Mouse (Mus musculus) naive thymus-derived CD4-positive, alpha-beta T cell, adult 2 months (primary cell): ENCODE data around the gene Inka2.
"Not testable (repeated sequence)": the region's sequence is repeated elsewhere in the genome, so short reads cannot be mapped to it uniquely, and the experiment has no call there.

Source experiments
- DNase-seq: peaks from one replicate; pipeline ENCODE4 v3.0.0-alpha.2; 2011; ENCODE audit warnings: low read depth

Inka2 gene

GRCm38 (mm10) chr3:105696387-105697147 lies 7.8 kb upstream of the Inka2 start:
- no peak for DNase-seq

DNA sequence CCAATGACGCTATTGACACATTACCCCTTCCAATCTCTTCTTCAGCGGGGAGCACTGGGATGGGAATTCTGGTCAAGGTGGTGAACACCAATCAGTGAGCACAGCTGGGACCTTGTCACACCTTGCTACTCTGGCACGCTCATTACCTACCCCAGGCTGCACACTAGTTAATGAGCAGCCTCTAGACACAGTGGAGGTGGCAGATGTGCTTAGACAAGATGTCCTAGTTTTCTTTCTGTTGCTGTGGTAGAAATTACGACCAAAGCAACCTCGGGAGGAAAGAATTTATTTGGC lies 7.3 kb upstream of the Inka2 start:
- DNase-seq: no peak

- DNase-seq: no peak
These were observed 6.1 kb upstream of the Inka2 start for GRCm38 (mm10) chr3:105698311-105698710.

DNA sequence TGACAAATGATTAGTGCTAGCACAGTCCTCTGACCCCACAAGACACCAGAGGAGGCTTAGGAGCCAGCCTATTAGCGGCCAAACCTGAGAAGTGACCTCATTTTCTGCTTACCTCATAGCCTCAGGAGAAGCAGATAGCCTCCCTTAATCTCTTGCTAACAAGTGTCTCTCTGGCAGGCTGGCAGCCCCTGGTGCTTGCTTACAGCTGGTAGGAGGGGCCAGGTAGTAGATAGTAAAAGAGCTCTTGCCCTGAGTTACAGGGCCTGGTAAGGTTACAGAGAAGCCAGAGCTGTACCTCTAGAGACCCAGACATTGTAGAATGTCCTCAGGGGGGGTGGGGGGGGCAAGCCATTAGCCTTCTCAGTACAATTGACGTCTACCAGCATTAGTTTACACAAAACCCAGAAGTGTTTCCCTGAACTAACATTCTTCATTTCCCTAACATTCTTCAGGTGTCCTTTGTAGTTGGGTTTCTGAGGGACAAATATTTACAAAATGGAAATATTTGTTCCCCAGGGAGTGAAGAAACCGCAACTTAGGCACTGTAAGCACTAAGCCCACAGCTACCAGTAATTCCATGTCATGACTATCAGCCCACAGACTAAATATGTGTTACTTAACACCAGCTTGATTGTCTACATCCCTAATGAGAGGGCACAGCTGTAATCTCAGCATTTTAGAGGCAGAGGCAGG lies 5.0 kb upstream of the Inka2 start:
- no peak for DNase-seq

GRCm38 (mm10) chr3:105700786-105701185 lies 3.6 kb upstream of the Inka2 start:
- not testable (repeated sequence) for DNase-seq

GRCm38 (mm10) chr3:105701399-105701798 lies 3.0 kb upstream of the Inka2 start:
- DNase-seq: no peak

DNA sequence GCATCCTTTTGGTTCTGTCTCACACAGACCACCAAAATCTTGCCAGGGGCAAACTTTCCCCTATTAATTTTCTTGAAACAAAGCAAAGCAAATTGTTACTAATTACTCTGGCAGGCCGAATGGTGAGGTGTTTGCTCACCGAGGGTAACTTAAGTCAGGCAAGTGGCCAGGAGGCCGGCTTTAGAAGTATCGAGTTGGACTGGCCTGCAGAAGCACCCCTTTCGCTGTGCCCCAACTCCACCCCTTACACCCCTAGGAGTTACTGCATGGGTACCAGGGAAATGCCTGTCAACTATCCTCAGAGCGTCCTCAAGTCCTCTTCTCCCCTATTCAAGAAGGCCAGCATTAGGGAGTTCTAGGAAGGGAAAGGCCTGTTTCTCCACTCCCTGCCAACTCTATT lies 828 bp upstream of the Inka2 start:
- no peak for DNase-seq

DNA sequence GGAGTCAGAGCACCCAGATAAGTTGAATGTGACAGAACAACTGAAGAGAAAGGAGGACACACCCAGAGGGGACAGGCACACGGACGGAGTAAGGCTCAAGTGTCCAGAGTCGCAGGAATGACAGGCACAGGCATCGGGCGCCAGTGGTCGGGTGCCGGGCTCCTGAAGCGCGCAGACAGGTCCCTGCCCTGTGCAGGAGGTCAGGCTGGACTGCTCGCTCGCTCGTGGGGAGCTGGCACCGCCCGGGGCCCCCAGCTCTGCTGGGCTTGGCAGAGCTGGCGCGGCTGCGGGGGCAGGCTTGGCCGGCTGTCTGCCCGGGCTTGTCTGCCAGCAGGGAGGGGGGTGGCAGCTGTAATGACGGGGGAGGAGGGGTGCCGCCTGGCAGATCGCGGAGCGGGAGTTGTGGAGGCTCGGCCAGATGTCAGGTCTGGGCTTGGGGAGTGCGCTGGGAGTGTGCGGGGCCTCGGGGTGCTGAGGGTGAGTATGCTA lies 706 bp downstream of the Inka2 start:
- DNase-seq: peak; percentile 36

DNA sequence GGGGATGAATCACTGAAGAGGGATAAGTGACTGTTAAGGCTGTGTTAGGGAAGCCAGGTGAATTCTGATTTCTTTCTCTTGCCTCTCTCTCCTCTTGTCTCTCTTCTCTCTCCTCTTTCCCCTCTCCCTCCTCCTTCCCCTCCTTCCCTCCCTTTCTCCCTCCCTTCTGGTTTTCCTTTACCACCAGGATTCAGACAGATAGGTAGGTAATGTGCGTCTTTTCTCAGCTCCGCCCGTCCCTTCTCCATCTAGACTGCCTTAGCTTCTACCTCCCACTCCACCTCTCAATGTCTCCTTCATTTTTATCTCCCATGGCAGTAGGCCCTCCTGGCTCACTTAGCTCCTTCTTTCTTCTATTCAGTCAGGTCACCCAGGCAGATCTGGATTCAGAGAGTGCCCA lies 1.2 kb downstream of the Inka2 start:
- DNase-seq: no peak

DNA sequence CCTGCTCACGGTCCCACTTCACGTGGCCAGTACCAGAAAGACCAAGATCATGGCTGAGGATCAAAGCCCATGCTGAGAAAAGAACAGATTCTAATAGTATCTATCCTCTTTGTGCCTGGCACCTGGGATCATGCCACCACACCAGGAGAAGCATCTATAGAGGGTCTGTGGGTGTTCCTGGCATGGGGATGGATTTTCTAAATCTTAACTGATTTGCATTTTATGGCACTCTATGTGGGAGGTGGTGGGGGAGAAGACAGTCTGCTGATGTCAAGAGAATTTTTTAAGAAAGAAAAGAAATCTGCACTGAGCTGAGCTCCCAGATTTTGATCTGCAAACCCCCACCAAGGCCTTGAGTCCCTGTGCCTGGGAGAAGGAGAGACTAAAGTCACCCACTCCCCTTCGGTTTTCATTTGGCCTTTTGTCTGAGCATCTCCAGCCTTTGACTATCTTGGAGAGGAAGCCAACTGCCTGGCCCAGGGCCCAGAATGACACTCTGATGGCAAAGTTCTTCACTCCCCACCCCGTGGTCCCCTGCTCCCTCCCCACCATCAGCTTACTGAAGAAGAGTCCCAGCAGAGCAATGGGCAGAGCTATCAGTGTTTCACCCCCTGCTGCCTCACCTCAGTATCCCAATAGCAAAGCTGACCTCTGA lies 2.1 kb downstream of the Inka2 start:
- DNase-seq: no peak

DNA sequence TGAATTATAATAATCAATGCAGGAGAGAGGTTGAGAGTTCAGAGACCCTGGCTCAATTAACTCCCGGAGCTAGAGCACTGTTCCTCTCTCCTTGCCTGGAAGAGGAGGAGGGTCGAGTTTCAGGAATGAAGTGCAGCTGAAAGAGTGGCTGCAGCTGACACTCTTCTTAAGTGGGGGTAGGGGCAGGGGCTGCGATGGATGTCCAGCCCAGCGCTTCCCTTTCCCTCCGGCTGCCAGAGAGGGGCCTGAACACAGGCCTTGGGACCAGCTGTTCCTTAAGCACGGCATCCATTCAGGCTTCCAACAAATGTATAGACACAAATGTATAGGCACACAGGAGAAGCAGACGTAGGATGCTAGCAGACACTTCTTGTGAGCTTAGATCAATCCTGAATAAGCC lies 3.2 kb downstream of the Inka2 start:
- DNase-seq: no peak

GRCm38 (mm10) chr3:105710246-105710645 lies 5.8 kb downstream of the Inka2 start:
- no peak for DNase-seq

- DNase-seq: no peak
These were observed 7.3 kb downstream of the Inka2 start for GRCm38 (mm10) chr3:105711741-105712140.

GRCm38 (mm10) chr3:105712827-105713226 lies 8.4 kb downstream of the Inka2 start:
- DNase-seq: no peak

DNA sequence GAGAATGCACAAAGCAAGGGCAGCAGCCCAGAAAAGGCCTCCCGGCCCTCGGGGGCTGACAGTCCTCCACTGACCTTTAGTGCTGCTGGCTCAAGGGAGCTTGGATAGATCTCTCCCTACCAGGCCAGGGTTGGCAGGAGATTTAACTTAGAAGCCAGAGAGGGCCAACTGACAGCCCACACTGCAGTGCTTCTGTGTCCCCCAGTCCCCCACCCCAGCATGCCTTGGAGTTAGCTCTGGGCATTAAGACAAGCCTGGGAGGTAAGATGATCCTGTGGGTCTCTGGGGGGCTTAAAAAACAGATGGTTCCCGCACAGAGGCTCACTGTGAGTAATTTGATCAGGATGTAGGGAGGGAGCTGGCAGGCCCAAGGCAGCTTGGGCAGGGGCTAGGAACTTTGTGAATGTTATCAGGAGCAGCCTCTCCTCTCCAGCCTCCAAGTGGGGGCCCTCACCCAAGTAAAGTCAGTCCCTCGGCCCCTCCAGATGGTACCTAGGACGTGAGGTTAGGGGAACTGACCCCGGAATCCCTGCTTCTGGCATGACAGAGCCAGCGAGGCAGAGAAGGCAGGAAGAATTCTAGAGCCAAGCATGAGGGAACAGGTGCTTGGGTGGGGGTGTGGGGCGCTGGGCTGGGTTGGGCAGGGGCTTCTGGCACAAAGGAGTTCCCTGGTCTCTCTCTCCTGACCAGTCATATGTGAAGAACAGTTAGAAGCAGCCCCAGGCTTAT lies 9.9 kb downstream of the Inka2 start:
- DNase-seq: no peak

- no peak for DNase-seq
These were observed 10.4 kb downstream of the Inka2 start for GRCm38 (mm10) chr3:105714820-105715167.

- no peak for DNase-seq
These were observed 12.1 kb downstream of the Inka2 start for GRCm38 (mm10) chr3:105716353-105717000.

- DNase-seq: no peak
These were observed 13.6 kb downstream of the Inka2 start for GRCm38 (mm10) chr3:105717856-105718555.

DNA sequence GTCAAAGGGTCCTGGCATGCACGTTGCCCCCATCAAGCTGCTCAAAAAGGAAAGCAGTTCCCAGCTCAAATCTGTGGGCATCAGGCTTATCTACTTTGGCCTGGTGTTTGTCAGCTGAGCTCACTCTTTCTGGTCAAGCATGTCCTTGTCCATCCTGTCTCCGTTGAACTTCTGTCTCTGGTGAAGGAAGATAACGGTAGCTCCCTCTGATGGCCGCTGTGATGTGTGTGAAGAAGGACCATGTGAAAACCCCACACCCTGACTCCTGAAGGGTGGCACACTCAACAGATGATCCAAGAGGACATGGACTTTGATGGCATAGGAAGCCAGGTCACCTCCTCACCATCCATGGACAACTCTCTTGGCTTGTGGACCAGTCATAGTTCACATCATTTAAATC lies 14.3 kb downstream of the Inka2 start:
- no peak for DNase-seq

- DNase-seq: no peak
These were observed 15.6 kb downstream of the Inka2 start for GRCm38 (mm10) chr3:105719979-105720378.

DNA sequence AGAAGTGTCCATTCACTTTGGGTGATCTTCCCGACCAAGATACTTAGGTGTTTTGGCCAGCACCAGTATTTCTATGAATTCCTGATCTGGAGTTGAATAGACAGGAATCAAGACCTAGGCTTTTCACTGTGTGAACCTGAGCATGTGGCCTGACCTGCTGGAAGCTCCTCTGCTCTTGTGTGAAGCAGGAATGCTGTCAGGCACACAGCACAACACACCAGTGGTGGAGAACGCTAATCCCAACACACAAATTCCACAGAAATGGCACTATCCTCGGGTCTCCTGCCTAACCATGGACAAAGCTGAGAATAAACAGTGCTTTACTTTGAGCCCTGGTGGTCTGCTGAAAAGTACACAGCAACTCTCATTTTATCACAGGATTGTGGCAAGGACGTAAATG lies 16.1 kb downstream of the Inka2 start:
- DNase-seq: no peak
